Mouse (Mus musculus) kidney, adult 10 weeks (tissue): ENCODE results near the gene Olfr479. TPM values are rescaled to one million over a fixed set of nuclear protein-coding genes. Genes with fewer than 3 reads are reported as not detected.

Source experiments
- polyA plus RNA-seq: library from polyadenylated mRNA; stranded (reverse); fragments of 350-450 nt; fragmentation: Illumina TruSeq; extraction: RNeasy Lipid Tissue Mini Kit (QIAGEN cat#74804); gene quantifications from one replicate; pipeline ENCODE4 v1.2.3, GENCODE M21; 2014; ENCODE audit warnings: low read depth, low replicate concordance

Olfr479 gene
- polyA plus RNA-seq, result not detected

DNA sequence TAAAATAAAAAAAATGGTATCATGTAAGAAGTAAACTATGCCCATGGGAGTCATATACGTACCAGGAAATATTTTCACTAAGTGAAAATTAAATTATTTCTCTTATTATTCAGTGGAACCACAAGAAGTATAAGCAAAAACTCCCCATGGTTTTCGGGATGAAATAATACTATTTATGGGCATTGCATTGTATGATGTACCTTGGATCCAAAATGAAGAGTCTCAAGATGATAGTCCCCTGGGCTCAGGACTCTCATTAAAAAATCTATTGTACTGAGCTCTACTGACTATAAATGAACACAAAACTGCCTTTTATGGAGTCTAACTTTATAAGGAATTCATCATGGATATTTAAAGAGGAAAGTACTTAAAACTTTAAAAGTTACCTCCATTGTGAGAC is at the start of gene Olfr479:
TSS of gene Olfr479 (plus strand) at position 301 of the 400 bp plus-strand sequence.

DNA sequence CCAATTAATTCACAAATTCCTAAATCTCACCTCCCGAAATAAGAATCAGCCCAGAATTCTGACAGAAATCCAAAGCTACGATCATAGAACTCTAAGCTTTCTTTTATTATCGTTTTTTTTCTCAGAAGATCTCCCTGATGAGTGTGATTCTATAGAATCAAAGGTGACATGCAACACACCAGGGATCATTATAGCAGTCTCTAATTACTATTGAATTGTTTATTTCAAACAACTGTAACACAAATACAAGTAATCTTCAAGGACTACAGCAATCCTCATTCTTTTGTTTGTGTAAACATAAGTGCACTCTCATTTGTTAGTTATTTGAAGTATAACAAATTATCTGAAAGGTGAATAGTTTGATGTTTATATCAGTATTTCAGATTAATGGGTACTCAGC is 16.6 kb upstream of the Olfr479 start, which contains the start of gene Olfr478:
TSS of gene Olfr478 (minus strand) at position 101 of the 400 bp plus-strand sequence.

DNA sequence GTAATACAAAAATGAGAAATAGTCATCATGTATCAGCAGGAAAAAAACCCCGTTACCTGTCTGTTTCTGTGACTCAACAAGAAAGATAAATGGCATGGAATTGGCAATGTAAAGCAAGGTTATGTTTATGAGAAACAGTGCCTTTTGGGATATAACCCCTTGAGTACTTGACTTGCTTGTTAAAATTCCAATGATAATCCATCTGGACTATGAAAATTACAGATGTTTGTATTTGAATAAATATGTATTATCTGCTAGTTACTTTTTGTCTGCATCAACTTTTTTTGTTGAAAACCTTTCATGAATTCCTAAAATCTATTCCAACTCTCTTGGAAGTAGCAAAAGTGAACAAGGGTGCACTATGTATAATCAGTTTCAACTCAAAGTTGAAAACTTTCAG is 16.8 kb downstream of the Olfr479 start, which contains the start of gene Olfr480:
TSS of gene Olfr480 (minus strand) at position 101 of the 400 bp plus-strand sequence.

DNA sequence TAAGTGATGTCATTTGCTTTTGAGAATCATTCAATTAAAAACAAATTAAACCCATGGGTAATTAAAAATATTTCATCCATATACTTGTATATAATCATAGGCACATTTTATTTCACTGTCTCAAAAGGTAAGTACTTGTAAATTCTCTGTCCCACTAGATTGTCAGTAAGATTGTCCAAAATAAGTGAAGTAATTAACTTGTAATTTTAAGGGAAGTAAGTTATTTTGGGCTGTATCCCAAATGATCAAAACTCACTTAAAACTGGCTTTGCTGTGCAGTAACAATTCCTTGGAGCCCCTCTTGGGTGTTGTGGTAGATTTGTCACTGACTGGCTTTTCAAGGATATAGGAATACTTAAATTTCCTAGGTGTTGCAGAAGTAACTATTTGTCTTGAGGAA is 29.1 kb downstream of the Olfr479 start, which contains the start of gene Olfr481:
TSS of gene Olfr481 (plus strand) at position 301 of the 400 bp plus-strand sequence.

GRCm38 (mm10) chr7:108097486-108097885 is 47.0 kb downstream of the Olfr479 start, which contains the start of gene Olfr482:
Olfr482 (minus strand) TSS chr7:108097586.

DNA sequence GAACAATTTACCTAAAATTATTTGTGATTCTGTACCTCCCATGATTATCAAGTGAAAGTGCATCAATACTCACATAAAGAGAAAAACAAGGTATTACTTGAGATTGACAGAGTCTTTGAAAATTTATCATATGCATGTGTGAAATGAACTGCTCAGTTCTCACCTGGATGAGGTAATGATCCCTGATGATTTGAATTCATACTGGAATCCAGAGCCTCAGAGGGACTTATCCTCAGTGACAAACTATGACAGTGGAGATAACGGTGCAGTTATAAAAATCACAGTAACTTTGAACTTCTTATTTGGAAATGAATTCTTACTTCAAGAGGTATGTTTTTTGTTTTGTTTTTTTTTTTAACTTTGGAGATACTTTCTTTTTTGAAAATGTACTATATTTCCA is 50.1 kb downstream of the Olfr479 start, which contains the start of gene Olfr483:
TSS of gene Olfr483 (plus strand) at position 301 of the 400 bp plus-strand sequence.

Other genes starting within 250 kb of the Olfr479 start
- not detected for gene Ovch2, start 249.5 kb upstream of the Olfr479 start, polyA plus RNA-seq
- gene Olfr467, start 238.4 kb upstream of the Olfr479 start, polyA plus RNA-seq, result not detected
- not detected for gene Olfr469, start 225.2 kb upstream of the Olfr479 start, polyA plus RNA-seq
- not detected for gene Olfr470, start 203.2 kb upstream of the Olfr479 start, polyA plus RNA-seq
- gene Olfr472, start 152.8 kb upstream of the Olfr479 start, polyA plus RNA-seq, result not detected
- gene Olfr473, start 120.2 kb upstream of the Olfr479 start, polyA plus RNA-seq, result not detected
- not detected for gene Olfr474, start 96.0 kb upstream of the Olfr479 start, polyA plus RNA-seq
- gene Olfr476, start 85.9 kb upstream of the Olfr479 start, polyA plus RNA-seq, result not detected
- not detected for gene Olfr477, start 64.0 kb upstream of the Olfr479 start, polyA plus RNA-seq
- gene Olfr478, start 16.7 kb upstream of the Olfr479 start, polyA plus RNA-seq, result not detected
- not detected for gene Olfr480, start 16.7 kb downstream of the Olfr479 start, polyA plus RNA-seq
- not detected for gene Olfr481, start 29.2 kb downstream of the Olfr479 start, polyA plus RNA-seq
- gene Olfr482, start 46.9 kb downstream of the Olfr479 start, polyA plus RNA-seq, result not detected
- gene Olfr483, start 50.2 kb downstream of the Olfr479 start, polyA plus RNA-seq, result not detected
- gene Olfr484, start 76.8 kb downstream of the Olfr479 start, polyA plus RNA-seq, result not detected
- not detected for gene Olfr485, start 109.2 kb downstream of the Olfr479 start, polyA plus RNA-seq
- gene Olfr486, start 122.0 kb downstream of the Olfr479 start, polyA plus RNA-seq, result not detected
- gene Olfr487, start 163.9 kb downstream of the Olfr479 start, polyA plus RNA-seq, result not detected
- gene Olfr488, start 207.7 kb downstream of the Olfr479 start, polyA plus RNA-seq, result not detected
- not detected for gene Olfr490, start 238.2 kb downstream of the Olfr479 start, polyA plus RNA-seq